In genomic region chr10:46827109-46827812, GRCm38 (mm10) we compare ENCODE assay signal across 11 mouse cellular contexts.
DNase-seq lines count a peak whose midpoint lies in the region; ATAC-seq lines count a peak whose summit lies in the region.
"Had no signal": no experiment of that assay in that cellular context is flagged by ENCODE, and none has a peak within 500 bp of the region (broad histone marks: within the 10 kb centered on the region; RNA-seq: fewer than 3 reads in every experiment).

No protein-coding gene starts in this region.

- no peaks in the 10 kb centered on the region for H3K27me3 ChIP-seq in forebrain, embryonic 11.5 days (ENCODE audit: control insufficient read depth, insufficient read depth, low read length)
- no peaks in the 10 kb centered on the region for H3K27me3 ChIP-seq in midbrain, embryonic 12.5 days

- no peak overlapping the region for H3K4me2 ChIP-seq in forebrain, embryonic 11.5 days (ENCODE audit: low read depth, low read length, severe bottlenecking)
- no peak overlapping the region for H3K4me2 ChIP-seq in midbrain, embryonic 12.5 days (replicated peaks)

- DNase-seq in 3T3-L1 (ENCODE audit: low read depth, low spot score) (peak; percentile 35), ES-CJ7 (ENCODE audit: low read depth, low spot score) (peak; percentile 33)
- no peak for DNase-seq in forebrain, embryonic 11.5 days (ENCODE audit: low spot score)
- no peak for DNase-seq in spleen, adult 18-20 months
- no peak for DNase-seq in frontal cortex, postnatal 10 days (ENCODE audit: low spot score in 2 of 2)
- no peak for DNase-seq in adrenal gland, postnatal 4 days (ENCODE audit: low spot score in 2 of 2)
- DNase-seq in frontal cortex, postnatal 14 days (ENCODE audit: low spot score in 2 of 2): no peak
- DNase-seq: kidney, adult 8-10 months; lung, adult 18-20 months; thymus, postnatal 4 days had no signal

- H3K4me3 ChIP-seq in forebrain, embryonic 11.5 days (ENCODE audit: low read depth, low read length): no peak overlapping the region
- no peak overlapping the region for H3K4me3 ChIP-seq in midbrain, embryonic 12.5 days

- H3K27ac ChIP-seq in forebrain, embryonic 11.5 days (ENCODE audit: low read depth, low read length): peak overlapping the region; percentile 68; the same call in 1 of the 2 replicates
- H3K27ac ChIP-seq in midbrain, embryonic 12.5 days (replicated peaks): peak overlapping the region; percentile 58

- no peaks in the 10 kb centered on the region for H3K36me3 ChIP-seq in forebrain, embryonic 11.5 days (ENCODE audit: control insufficient read depth, insufficient read depth, low read length)
- no peaks in the 10 kb centered on the region for H3K36me3 ChIP-seq in midbrain, embryonic 12.5 days

- 31% methylated on average over 1 of the region's 1 CpGs for WGBS in forebrain, embryonic 11.5 days
- 13% methylated on average over 1 of the region's 1 CpGs for WGBS in midbrain, embryonic 12.5 days

- peak; percentile 75 for ATAC-seq in forebrain, embryonic 11.5 days (replicated peaks; ENCODE audit: low FRiP score)
- peak; percentile 85 for ATAC-seq in midbrain, embryonic 12.5 days (ENCODE audit: low FRiP score, low read depth)

- H3K9ac ChIP-seq in forebrain, embryonic 11.5 days (ENCODE audit: low read length): no peak overlapping the region
- H3K9ac ChIP-seq in midbrain, embryonic 12.5 days (replicated peaks): no peak overlapping the region

- peaks cover 2% of the 10 kb centered on the region; the same call in 1 of the 2 replicates for H3K4me1 ChIP-seq in forebrain, embryonic 11.5 days (replicated peaks; ENCODE audit: control insufficient read depth, insufficient read depth, low read length)
- peaks cover 8% of the 10 kb centered on the region for H3K4me1 ChIP-seq in midbrain, embryonic 12.5 days

- H3K9me3 ChIP-seq in forebrain, embryonic 11.5 days (ENCODE audit: control insufficient read depth, low read length): no peaks in the 10 kb centered on the region
- H3K9me3 ChIP-seq in midbrain, embryonic 12.5 days: no peaks in the 10 kb centered on the region

Comparison
In these comparisons a context has a peak if more than half of its experiments do, and no peak if none do; other contexts are left out.
1. DNase-seq: peak in 3T3-L1 (single experiment) and ES-CJ7 (single experiment); none in forebrain, embryonic 11.5 days (single experiment), spleen, adult 18-20 months (0 of 2), frontal cortex, postnatal 10 days (0 of 2), adrenal gland, postnatal 4 days (0 of 2) and frontal cortex, postnatal 14 days (0 of 2).